Mouse (Mus musculus) megakaryocyte, embryonic 14.5 days (primary cell): Measurements from ENCODE around the gene Gm21987.

Source experiments
- FLI1 ChIP-seq: IDR thresholded peaks from 2 replicates; pipeline ENCODE4 v1.6.1; 2012; ENCODE audit warnings: low read length, inconsistent platforms, mixed read lengths
- GATA1 ChIP-seq: IDR thresholded peaks from 3 replicates; pipeline ENCODE4 v1.6.1; 2012; ENCODE audit warnings: mixed read lengths, low read length, inconsistent platforms, borderline replicate concordance

DNA sequence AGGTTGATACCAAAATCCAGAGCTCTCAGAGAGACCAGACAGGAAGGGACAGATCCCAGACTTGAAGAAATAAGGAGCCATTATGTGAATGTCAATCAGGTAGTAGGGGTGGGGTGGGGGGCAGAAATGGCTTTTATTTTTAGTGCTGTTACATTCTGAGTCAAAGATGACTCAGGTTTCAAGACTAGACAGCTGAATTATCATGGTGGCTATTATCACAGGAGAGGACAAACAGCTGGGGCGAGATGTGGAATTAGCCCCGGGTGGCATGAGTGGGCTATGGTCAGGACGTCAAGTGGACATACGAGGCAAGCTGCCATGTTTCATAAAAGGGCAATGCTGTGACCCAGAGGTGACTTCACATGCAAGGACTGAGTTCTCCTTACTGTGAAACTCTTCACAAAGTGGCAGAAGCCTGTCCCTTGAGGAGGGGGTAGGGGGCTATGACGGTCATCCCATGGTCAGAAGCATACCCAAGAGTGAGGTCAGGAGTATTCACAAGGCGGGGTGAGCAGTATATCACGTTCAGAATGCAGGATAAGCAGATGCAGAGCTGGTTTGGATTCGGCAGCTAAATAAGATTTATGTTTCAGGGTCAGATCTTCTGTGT, 42.5 kb downstream of the Gm21987 start:
- TF ChIP-seq GATA1 (no peak), FLI1 (no peak)
